Mouse (Mus musculus) mouse trophoblast stem cell (cell line): ENCODE results near the gene Trpm2.
"Not testable (repeated sequence)": the region's sequence is repeated elsewhere in the genome, so short reads cannot be mapped to it uniquely, and the experiment has no call there.

Source experiments
- in situ Hi-C, 2 experiments: fragments of 300-500 bp; cut with MseI, MboI; formaldehyde crosslinking; loops; 2 replicates in 1 of 2; 3 replicates in 1 of 2; pipeline ENCODE4 v1.15.1; 2025

The Trpm2 gene

DNA sequence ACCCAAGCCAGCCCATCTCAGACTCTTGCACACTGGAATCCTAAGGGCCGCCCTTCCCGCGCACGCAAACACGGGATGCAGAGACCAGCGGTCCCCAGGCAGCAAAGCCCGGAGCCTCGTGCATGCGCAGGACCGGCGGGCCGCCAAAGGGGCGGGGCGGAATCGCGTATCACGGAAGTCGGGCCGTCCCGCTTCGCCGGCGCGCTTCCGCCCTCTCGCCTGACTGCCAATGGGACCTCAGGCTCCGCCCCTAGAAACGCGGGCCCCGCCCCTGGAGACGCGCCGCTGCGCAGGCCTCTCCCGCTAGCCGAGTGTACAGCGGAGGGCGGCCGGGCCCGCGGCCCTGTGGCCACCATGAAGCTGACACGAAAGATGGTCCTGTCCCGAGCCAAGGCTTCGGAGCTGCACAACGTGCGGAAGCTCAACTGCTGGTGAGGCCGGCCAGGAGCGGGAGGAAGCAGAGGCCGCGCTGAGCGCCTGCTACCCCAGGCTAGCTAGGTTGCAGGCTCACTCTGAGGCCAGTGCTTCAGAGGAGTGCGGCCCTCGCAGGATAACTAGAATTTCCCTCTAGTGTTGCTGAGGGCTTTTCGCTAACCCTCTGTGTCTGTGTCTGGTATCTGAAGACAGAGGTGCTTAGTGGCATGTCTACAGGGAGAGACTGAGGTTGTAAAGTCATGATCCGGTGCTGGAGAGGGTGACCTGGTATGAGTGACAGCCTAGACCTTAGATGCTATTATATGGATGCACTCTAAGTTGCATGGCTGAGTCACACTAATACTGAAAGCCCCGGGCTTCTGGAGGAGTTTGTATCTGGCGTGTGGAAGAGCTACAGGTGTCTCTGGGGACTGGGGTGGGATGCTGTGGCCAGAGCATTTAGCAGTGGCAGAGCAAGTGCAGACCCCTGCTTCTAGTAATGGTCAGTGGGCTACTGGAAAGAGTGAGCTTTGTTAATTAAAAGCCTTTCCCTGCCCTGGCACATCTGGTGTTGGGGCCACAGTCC, 8.3 kb upstream of the Trpm2 start, which contains the start of gene 1810043G02Rik:
Gene 1810043G02Rik (plus strand): TSS at position 174 of the 1,000 bp plus-strand sequence.
- in situ Hi-C loops = no loop called here

DNA sequence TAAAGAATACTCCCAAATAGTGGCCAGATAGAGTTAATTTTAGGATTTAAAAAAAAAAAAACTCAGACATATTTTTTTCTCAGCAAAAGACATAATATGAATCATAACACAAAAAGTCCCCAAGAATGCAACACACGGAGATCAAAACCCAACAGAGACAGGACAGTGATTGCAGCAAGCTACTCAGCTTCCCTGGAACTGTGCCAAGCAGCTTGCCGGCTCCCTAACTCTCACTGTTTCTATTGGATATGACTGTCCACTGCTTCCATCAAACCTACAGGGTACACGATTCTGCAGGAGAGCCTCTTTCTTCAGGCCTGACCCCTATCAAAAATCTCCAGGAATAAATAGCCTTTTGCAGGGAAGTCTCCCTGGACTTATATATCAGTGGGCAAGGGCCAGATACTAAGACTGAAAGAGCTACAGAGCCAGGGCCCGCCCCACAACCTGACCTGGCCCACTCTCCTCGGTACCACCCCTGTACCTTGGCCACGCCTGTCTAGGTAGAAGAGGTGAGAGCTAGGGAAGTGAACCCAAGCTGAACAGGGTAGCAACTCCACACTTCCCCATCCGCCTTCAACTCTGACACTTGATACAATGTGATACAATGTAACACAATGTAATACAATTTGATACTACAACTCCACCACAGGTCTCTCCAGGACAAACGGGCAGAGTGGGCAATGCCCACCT, 6.2 kb upstream of the Trpm2 start:
- in situ Hi-C loops = no loop called here

DNA sequence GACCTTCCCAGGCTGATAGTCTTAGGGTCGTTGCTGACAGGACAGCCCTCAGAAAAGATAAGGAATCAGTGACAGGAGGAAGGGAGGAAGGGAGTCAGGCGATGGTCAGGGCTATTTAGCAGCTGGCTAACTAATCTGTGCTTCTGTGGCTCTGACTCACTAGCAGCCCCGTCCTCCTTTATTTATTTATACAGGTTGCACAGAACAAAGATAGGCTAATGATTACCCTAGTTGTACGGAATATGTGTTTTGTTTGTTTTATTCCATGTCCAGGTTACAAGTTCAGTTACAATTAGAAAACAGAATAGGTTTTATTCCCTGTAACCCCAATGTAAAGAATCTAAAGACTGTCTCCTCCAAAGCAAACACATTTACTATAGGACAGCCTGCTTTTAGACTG, 5.3 kb upstream of the Trpm2 start:
- in situ Hi-C loops = no loop called here

GRCm38 (mm10) chr10:77974811-77975210, 4.4 kb upstream of the Trpm2 start:
- in situ Hi-C loops = no loop called here

GRCm38 (mm10) chr10:77974323-77974722, 4.0 kb upstream of the Trpm2 start:
- in situ Hi-C loops = no loop called here

- in situ Hi-C loops = no loop called here
Measured at GRCm38 (mm10) chr10:77971709-77972553, 1.6 kb upstream of the Trpm2 start.

GRCm38 (mm10) chr10:77971191-77971590, 828 bp upstream of the Trpm2 start:
- in situ Hi-C loops = no loop called here

GRCm38 (mm10) chr10:77969973-77970325, 414 bp downstream of the Trpm2 start:
- in situ Hi-C loops = no loop called here

DNA sequence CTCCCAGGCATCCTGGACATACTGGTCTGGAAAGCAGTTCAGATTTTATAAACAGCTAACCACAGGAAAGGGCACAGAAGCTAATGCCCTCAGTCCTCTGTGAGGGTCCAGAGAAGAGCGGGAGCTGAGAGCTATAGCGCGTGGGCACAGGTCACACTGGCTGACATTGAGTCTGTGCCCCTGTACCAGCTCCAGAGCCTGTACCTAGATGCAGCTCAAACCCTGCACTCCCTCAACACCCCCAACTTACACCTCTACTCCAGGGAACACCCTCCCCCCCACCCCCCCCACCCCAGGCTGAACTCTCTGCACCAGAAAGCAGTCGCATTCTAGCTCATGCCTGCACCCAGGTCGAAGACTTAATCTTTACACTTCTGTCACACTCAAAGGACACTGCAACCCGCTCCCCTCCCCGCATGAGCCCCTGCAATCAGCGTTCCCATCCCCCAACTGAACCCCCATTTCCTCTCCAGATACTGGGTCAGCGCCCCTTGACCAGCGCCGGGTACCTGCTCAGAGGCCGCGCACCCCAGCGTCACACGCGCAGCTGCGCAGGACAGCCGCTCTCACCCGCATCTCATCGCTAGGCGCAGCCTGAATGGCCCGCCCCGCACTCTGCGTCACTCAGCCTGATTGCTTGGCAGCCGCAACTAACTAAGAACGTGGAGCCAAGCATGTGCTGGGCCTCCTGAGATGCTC, 940 bp downstream of the Trpm2 start:
- in situ Hi-C loops = no loop called here

GRCm38 (mm10) chr10:77963971-77964370, 6.4 kb downstream of the Trpm2 start:
- in situ Hi-C loops = no loop called here

- in situ Hi-C loops = no loop called here
Measured at GRCm38 (mm10) chr10:77962725-77963124, 7.6 kb downstream of the Trpm2 start.

- in situ Hi-C loops = not testable (repeated sequence)
Measured at GRCm38 (mm10) chr10:77950468-77950867, 19.9 kb downstream of the Trpm2 start.

DNA sequence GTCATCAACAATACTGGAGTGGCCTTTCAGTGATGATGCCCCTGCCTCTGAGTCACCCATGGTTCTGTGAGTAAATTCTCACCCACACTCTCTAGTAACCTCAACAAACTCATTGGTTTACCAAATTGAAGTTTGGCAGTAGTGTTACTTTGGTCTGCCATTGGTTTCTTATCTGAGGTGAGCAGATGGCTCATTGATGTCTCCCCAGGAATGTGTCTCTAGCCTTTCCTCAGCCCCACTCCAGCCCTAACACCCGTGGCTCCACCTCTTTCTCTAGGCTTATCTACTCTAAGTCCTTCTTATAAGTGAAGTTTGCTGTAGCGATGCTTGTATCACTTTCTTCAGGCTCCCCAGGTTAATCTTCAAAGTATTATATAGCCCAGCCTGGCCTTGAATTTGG, 30.7 kb downstream of the Trpm2 start:
- in situ Hi-C loops = no loop called here

- in situ Hi-C loops = no loop called here
Measured at GRCm38 (mm10) chr10:77927375-77927774, 43.0 kb downstream of the Trpm2 start.

DNA sequence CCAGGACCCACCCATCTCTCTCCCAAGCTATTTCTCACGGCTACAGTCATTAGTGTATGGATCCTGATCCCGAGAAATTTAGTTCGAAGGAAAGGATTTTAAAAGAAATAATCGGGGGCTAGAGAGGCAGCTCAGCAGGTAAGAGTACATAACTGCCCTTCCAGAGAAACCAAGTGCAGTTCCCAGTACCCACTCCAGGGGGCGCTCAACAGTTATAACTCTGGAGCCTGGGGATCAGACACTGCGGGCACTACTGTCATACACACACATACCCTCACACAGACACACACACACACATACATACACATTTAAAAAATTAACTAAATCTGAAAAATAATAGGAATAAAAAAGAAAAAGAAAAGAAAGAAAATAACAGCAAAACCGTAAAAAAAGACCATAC, 44.2 kb downstream of the Trpm2 start:
- in situ Hi-C loops = no loop called here

GRCm38 (mm10) chr10:77922681-77923080, 47.7 kb downstream of the Trpm2 start:
- in situ Hi-C loops = no loop called here

- in situ Hi-C loops = no loop called here
Measured at GRCm38 (mm10) chr10:77921009-77921408, 49.4 kb downstream of the Trpm2 start.

DNA sequence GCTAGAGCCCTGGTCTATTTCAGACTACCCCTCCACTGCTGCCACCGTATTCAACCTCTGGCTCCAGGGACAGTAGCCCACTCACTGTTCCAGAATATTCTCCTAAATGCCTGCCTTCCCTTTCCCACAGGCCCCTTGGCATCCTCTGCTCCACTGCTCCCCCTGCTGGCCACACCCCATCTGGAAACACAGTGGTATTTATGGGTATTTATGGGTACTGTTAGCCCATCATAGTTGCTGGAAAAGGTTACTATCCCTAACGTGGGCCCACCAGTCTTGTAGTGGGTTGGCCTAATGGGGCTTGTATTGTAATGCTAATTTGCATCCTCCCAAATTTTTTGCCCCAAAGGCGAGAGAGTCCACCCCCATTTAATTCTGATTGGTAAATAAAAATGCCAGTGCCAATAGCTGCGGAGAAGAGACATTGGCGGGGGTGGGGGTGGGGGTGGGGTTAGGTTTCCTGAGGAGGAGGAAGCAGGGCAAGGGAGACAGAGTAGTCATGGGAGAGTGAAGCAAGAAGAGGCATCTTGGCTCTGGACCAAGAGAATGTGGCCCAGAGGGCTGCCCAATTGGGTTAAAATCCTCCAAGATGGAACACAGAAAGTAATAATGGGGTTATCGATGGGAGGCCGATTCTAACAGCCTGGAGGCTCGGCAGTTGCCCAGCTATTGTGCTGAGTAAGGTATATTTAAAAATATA, 53.6 kb downstream of the Trpm2 start:
- in situ Hi-C loops = no loop called here

- in situ Hi-C loops = no loop called here
Measured at GRCm38 (mm10) chr10:77913292-77913691, 57.1 kb downstream of the Trpm2 start.

DNA sequence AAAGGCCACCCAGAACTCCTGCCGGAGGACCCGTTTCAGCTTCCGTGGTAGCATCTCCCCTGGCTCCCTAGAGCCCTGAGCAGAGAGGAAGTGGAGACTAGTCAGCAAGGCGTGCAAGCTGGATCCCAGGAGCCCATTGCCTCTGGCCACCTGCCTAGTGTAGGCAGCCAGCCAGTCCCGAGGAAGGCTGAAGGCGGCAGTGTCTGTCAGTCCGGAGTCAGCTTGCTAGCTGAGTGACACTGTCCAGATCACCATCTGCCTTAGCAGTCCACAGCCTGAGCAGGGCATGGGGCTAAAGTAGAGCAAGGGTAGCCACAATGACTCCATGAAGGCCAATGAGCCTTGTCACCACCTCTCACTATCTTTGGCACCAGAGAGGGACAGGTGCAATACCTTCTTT, 57.8 kb downstream of the Trpm2 start:
- in situ Hi-C loops = no loop called here
